Mouse (Mus musculus): ENCODE results near the gene Duox1. TPM values are rescaled to one million over a fixed set of nuclear protein-coding genes. Genes with fewer than 3 reads are reported as not detected.
"Not testable (repeated sequence)": the region's sequence is repeated elsewhere in the genome, so short reads cannot be mapped to it uniquely, and the experiment has no call there.

The Duox1 gene
- total and polyA plus RNA-seq, 2 experiments from 2014 or later: 0.08 TPM; not detected in 1

DNA sequence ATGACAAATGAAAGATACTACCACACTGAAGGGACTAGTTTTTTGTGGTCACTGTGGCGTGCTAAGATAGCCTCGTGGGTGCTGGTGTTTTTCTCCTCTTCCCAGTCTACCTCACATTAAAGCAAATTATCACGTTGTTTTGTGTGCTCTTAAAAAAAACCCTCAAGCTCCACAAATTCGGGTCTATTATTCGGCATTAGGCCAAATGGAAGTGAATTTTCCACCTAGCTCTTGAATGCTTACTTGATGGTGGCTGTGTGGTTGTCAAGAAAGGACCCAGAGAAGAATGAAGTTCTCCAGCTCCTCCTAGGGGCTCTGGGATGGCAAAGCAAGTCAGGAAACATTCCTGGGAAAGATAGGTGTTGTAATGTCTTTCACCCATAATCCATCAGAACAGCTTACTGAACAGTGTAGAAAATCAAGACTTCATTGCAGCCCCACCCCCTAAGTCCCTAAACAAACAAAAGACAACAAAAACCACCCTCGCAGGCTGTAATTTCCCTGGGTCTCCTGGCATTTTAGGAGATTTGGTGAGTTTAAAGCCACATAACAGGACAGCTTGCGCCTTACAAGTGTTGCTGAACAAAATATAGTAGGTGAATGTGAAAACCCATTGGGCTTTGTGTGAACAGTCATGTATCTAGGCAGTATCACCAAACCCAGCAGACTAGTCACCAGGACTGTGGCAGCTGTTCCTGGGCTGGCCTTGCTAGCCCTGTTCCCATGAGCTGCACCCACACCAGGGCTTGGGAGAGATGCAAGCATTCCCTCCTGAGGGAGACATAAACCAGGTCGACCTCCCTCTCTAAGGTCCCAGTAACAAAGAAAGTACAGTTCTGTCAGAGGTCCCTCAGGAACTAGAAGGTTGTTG lies 63.2 kb downstream of the Duox1 start:
- WGBS: 15% methylated on average over 8 of the region's 8 CpGs
- H3K27me3 ChIP-seq (ENCODE audit: insufficient read depth, low read length): no peaks in the 10 kb centered on the region
- H3K36me3 ChIP-seq (ENCODE audit: insufficient read depth): no peaks in the 10 kb centered on the region
- H3K4me3 ChIP-seq (ENCODE audit: low read depth, low read length): peak overlapping the region; percentile 49
- TF ChIP-seq CTCF (IDR thresholded peaks at IDR 0.05; ENCODE audit: low read depth): peak; percentile 72
- peak overlapping the region; percentile 91 for H3K27ac ChIP-seq (ENCODE audit: low read depth, low read length)
- 0 out of 2 replicates have a peak, but pooled peaks cover 3% of the 10 kb centered on the region for H3K4me1 ChIP-seq (ENCODE audit: insufficient read depth)
- peak overlapping the region; percentile 70; the same call in 1 of the 2 replicates for H3K9ac ChIP-seq
- DNase-seq: peak; percentile 81
- peak; percentile 24; the same call in 1 of the 2 replicates for ATAC-seq
- H3K4me2 ChIP-seq (ENCODE audit: low read depth): peak overlapping the region; percentile 36
- no peaks in the 10 kb centered on the region for H3K9me3 ChIP-seq (ENCODE audit: low read length)

- no peak for DNase-seq
- H3K4me3 ChIP-seq (ENCODE audit: low read depth, low read length): no peak overlapping the region
- no peak for TF ChIP-seq CTCF (IDR thresholded peaks at IDR 0.05; ENCODE audit: low read depth)
- no peaks in the 10 kb centered on the region for H3K36me3 ChIP-seq (ENCODE audit: insufficient read depth)
- 0 out of 2 replicates have a peak, but pooled peaks cover 3% of the 10 kb centered on the region for H3K4me1 ChIP-seq (ENCODE audit: insufficient read depth)
- no peak for ATAC-seq
- H3K27ac ChIP-seq (ENCODE audit: low read depth, low read length): peak overlapping the region; percentile 91; the same call in 1 of the 2 replicates
- 38% methylated on average over 2 of the region's 2 CpGs for WGBS
- H3K27me3 ChIP-seq (ENCODE audit: insufficient read depth, low read length): no peaks in the 10 kb centered on the region
- no peak overlapping the region for H3K4me2 ChIP-seq (ENCODE audit: low read depth)
- H3K9me3 ChIP-seq (ENCODE audit: low read length): no peaks in the 10 kb centered on the region
- no peak overlapping the region for H3K9ac ChIP-seq
Measured at GRCm38 (mm10) chr2:122379292-122379650, 63.8 kb downstream of the Duox1 start.

GRCm38 (mm10) chr2:122380768-122381311 lies 65.4 kb downstream of the Duox1 start:
- 13% methylated on average over 11 of the region's 11 CpGs for WGBS
- no peaks in the 10 kb centered on the region for H3K9me3 ChIP-seq (ENCODE audit: low read length)
- H3K4me1 ChIP-seq (ENCODE audit: insufficient read depth): no peaks in the 10 kb centered on the region
- H3K27ac ChIP-seq (ENCODE audit: low read depth, low read length): no peak overlapping the region
- H3K9ac ChIP-seq: no peak overlapping the region
- H3K27me3 ChIP-seq (ENCODE audit: insufficient read depth, low read length): no peaks in the 10 kb centered on the region
- peak overlapping the region; percentile 20 for H3K4me3 ChIP-seq (ENCODE audit: low read depth, low read length)
- TF ChIP-seq CTCF (IDR thresholded peaks at IDR 0.05; ENCODE audit: low read depth): peak; percentile 81
- no peaks in the 10 kb centered on the region for H3K36me3 ChIP-seq (ENCODE audit: insufficient read depth)
- DNase-seq (peak; percentile 81), ATAC-seq (no peak)
- H3K4me2 ChIP-seq (ENCODE audit: low read depth): peak overlapping the region; percentile 33

DNA sequence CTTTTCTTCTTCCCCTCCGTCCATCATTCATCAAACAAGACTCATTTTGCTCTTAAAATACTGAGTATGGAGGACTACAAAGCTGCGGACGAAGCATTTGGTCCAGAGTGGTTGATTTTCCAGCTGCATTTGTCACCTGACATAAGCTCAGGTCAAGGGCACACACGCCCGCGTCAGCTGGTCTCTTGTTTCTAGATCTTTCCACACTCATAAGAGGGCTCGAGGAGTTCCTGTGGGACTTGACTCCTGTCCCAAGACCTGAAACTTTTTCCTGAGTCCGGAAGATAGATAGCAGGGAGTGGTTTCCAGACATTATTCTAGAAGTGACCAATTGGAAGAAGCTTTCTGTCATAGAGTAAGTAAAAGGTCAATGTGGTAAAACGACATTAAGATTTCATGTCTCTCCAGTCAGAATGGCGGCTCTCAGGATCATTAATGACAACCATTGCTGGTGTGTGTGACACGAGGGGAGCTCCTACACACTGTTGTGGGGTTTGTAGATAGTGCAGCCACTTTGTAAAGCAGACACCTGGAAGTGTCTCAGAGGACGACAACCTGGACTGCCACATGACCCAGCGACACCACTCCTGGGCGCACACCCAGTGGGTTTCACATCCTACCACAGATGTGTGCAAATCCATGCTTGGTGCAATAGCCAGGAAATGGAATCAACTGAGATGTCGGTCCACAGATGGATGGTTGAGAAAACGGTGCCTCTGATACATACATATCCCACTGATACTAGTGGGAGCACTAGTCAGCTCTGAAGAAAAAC lies 66.0 kb downstream of the Duox1 start:
- Histone ChIP-seq H3K9me3 (ENCODE audit: low read length) (no peaks in the 10 kb centered on the region), H3K36me3 (ENCODE audit: insufficient read depth) (no peaks in the 10 kb centered on the region), H3K4me3 (ENCODE audit: low read depth, low read length) (no peak overlapping the region), H3K9ac (no peak overlapping the region), H3K4me2 (ENCODE audit: low read depth) (no peak overlapping the region), H3K4me1 (ENCODE audit: insufficient read depth) (no peaks in the 10 kb centered on the region), H3K27ac (ENCODE audit: low read depth, low read length) (no peak overlapping the region), H3K27me3 (ENCODE audit: insufficient read depth, low read length) (no peaks in the 10 kb centered on the region)
- ATAC-seq (no peak), DNase-seq (no peak)
- TF ChIP-seq CTCF (IDR thresholded peaks at IDR 0.05; ENCODE audit: low read depth): no peak
- WGBS: 78% methylated on average over 16 of the region's 16 CpGs

DNA sequence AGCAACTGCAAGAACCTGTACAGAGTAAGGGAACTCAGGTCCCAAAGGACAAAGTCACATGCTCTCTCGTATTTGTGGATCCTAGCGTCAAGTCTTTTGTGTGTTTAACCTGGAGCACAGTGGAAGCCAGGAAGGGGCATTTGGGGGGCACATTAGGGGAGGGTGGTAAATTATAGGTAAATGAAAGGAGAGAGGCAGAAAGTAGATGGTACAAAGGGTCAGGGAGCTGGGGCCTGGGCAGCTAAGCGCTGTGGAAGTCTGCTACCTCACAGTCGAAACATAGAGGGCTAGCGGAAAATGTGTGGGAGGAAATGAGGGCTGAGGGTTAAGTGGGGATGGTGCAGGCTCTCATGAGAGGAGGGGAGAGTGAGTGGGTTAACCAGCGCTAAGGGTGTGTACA lies 66.6 kb downstream of the Duox1 start:
- 82% methylated on average over 6 of the region's 6 CpGs for WGBS
- Histone ChIP-seq H3K36me3 (ENCODE audit: insufficient read depth) (no peaks in the 10 kb centered on the region), H3K27ac (ENCODE audit: low read depth, low read length) (no peak overlapping the region), H3K4me1 (ENCODE audit: insufficient read depth) (no peaks in the 10 kb centered on the region), H3K27me3 (ENCODE audit: insufficient read depth, low read length) (no peaks in the 10 kb centered on the region), H3K4me3 (ENCODE audit: low read depth, low read length) (no peak overlapping the region), H3K9ac (no peak overlapping the region), H3K4me2 (ENCODE audit: low read depth) (no peak overlapping the region), H3K9me3 (ENCODE audit: low read length) (no peaks in the 10 kb centered on the region)
- no peak for TF ChIP-seq CTCF (IDR thresholded peaks at IDR 0.05; ENCODE audit: low read depth)
- DNase-seq: no peak
- ATAC-seq: no peak

DNA sequence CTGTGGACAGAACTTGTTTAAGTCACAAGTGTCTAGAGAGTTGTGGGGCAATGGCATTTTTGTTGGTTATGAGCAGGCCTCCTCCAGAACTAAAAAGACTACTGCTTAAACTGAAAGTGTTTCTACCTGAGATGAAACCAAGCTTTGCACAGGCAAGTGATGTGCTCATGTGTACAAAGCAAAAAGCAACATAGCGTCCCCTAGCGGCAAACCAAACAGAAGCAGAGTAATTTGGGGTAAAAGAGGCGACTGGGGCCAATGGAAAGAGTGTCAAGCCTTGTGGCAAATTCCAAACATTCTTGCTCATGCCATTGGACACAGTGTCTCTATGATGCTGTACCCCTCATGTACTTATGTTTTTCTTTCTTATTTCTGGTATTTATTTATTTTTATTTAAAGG lies 69.6 kb downstream of the Duox1 start:
- no peak overlapping the region for H3K9ac ChIP-seq
- no peak for TF ChIP-seq CTCF (IDR thresholded peaks at IDR 0.05; ENCODE audit: low read depth)
- no peak for DNase-seq
- 52% methylated on average over 3 of the region's 3 CpGs for WGBS
- ATAC-seq: no peak
- no peak overlapping the region for H3K4me3 ChIP-seq (ENCODE audit: low read depth, low read length)
- no peaks in the 10 kb centered on the region for H3K4me1 ChIP-seq (ENCODE audit: insufficient read depth)
- H3K27me3 ChIP-seq (ENCODE audit: insufficient read depth, low read length): no peaks in the 10 kb centered on the region
- H3K4me2 ChIP-seq (ENCODE audit: low read depth): no peak overlapping the region
- no peaks in the 10 kb centered on the region for H3K9me3 ChIP-seq (ENCODE audit: low read length)
- no peak overlapping the region for H3K27ac ChIP-seq (ENCODE audit: low read depth, low read length)
- no peaks in the 10 kb centered on the region for H3K36me3 ChIP-seq (ENCODE audit: insufficient read depth)

DNA sequence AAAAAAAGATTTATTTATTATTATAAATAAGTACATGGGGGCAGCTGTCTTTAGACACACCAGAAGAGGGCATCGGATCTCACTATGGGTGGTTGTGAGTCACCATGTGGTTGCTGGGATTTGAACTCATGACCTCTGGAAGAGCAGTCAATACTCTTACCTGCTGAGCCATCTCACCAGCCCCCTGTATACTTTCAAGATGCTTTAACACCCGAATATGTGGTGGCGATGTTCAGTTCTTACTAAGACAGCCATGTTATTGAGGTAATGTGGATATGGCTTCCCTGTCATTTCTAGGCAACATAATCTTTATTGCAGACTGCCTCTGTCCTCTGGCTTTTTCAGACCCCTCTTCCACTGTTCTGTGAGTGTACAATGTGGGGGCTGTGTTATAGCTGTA lies 71.7 kb downstream of the Duox1 start:
- not testable (repeated sequence) for H3K27ac ChIP-seq (ENCODE audit: low read depth, low read length); ATAC-seq

More for the DNA sequence above, 71.7 kb downstream of the Duox1 start:
- H3K4me2 ChIP-seq (ENCODE audit: low read depth); H3K36me3 ChIP-seq (ENCODE audit: insufficient read depth); H3K4me3 ChIP-seq (ENCODE audit: low read depth, low read length); H3K4me1 ChIP-seq (ENCODE audit: insufficient read depth); H3K9me3 ChIP-seq (ENCODE audit: low read length); DNase-seq; H3K27me3 ChIP-seq (ENCODE audit: insufficient read depth, low read length); H3K9ac ChIP-seq: not testable (repeated sequence)
- WGBS: 94% methylated on average over 3 of the region's 3 CpGs

Data from forebrain, postnatal 0 days (tissue).